Mouse (Mus musculus) left cerebral cortex, postnatal 14 days (tissue): ENCODE data around the gene Rap1gds1. TPM values are rescaled to one million over a fixed set of nuclear protein-coding genes. Genes with fewer than 3 reads are reported as not detected.

Experiments
- DNase-seq, 2 experiments: peaks; one replicate each; pipeline ENCODE4 v3.0.0; 2021 to 2022; ENCODE audit warnings: low spot score in 2 of 2, mixed read lengths in 1 of 2
- intact Hi-C: fragments of 180-260 bp; cut with DNase I; formaldehyde crosslinking; loops from one replicate; pipeline ENCODE4 v1.15.1; 2025
- total RNA-seq, 2 experiments: library from RNA; stranded (reverse); gene quantifications; 2 replicates each; pipeline ENCODE4 v1.2.3; 2021

Rap1gds1 gene
- total RNA-seq, 2 experiments from 2014 or later: 292 to 301 TPM

DNA sequence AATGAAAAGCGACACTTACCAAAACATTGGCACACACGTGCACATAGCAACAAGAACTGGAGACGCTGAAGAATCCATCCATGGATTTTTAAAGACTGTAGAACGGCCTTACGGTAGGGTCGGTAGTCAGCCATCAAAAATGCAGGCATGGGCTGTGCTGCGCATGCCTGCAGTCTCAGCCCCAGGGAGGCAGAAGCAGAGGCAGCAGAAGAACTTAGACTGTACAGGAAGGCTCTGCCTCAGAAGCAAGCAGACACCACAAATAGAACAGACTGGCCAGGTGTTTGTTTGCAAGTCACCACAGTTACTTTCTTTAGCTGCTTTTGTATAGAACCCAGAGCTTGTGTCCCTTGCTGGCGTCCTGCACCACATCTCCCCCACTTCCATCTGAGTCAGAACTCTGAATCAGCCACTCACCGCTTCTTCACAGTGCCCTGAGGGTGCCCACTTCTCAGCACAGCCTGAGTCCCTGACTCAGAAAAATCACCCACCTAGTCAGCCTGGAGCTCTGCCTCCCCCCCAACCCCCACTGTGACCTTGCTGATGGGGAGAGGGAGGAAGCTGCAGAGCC lies 174.3 kb downstream of the Rap1gds1 start:
- peak in 1 of 2 experiments; percentile 52 for DNase-seq
- intact Hi-C loops: loop anchor here (10.0 kb wide), 4 partner anchors 276 to 436 kb away; partner anchors contain the start of gene Eif4e

DNA sequence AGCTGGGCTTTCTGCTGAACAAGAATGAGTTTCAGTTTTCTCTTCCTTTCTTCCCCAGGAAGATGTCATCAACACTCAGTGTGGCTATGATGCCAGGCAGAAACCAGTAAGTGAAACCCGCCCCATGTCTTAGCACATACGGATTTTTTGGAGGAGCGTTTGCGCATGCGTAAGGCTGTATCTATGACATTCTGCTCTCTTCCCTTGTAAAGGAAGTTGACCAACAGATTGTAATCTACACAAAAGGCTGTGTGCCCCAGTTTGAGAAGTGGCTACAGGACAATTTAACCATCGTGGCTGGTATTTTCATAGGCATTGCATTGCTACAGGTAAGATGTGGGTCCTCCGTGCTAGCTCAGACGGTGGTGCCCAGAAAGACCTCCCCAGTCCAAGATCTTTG lies 176.9 kb downstream of the Rap1gds1 start:
- DNase-seq: no peak
- intact Hi-C loops: no loop called here

DNA sequence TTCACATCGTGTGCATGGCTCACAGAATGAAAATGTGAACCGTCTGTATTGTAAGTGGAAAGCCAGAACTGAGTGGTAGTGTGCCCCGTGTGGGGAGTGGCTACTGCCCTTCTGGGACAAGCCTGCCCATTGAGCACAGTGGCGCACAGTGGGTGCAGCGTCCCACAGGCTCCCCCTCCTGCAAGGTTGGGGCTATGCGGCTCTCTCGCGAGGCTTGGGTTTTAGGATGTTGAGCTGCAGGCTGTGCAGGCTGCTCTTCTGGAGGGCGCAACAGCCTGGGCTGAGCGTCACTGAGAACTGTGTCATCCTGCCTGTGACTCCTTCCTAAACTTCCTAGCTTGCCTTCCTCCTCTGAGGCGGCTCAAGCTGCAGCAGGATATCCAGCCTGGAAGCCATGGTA lies 177.5 kb downstream of the Rap1gds1 start:
- no peak for DNase-seq
- intact Hi-C loops: no loop called here

DNA sequence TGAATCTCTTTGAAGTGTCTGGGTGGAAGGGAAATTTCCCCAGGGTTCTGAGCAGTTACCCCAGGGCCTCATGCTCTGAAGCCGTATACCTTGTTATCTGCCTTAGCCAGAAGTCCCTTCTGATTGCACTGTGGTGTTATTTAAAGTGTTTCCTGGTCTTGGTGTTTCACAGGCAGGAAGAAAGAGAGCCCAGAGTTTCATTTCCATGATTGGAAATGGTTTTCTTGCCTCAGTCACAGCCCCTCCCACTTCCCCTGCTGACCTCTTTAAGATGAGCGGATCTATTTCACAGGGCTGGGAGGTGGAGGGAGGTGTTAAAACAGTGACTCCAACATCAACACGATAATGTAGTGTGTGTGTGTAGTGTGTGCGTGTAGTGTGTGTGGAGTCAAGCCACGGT lies 181.5 kb downstream of the Rap1gds1 start:
- intact Hi-C loops: no loop called here
- no peak for DNase-seq

DNA sequence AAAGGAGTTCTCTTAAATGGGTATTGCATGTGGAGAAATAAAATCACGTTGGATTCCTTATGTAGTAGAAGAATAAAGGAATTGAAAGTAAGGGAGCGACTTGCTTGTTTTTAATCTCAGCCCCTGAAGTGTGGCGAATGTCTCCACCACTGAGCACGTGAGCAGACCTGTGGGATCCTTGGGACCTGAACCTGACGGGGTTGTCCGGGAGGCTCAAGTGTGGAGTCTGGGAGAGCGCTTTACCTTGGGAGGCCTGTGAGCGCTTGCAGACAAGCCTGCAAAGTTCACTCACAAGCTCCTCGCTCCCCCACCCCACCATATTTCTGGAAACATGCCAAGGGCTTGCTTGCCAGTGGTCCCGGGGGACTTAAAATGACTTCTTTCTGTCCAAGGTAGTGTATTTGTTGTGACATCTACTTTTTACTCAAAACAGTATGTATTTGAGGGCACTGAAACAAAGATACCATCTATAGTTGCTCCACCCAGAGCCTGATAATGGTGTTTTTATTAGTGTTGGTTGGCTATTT lies 185.2 kb downstream of the Rap1gds1 start:
- DNase-seq: no peak
- intact Hi-C loops: no loop called here

DNA sequence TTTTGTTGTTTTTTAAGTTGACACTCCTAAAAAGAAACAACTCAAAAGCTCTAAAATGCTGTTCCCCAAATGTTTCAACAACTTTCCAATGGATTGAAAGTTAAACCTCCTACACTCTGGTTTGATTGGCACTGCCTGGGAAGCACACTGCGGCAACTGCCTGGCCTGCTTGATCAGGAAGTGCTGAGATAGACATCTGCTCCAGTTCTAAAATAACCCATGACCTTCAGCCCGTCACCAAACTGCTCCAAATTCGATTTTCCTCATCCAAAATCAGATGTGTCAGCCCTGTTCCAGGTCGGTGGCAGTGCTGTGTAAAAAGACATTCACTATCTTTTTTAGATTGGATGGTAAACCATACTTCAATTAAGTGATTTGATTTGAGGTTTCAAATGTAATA lies 185.8 kb downstream of the Rap1gds1 start:
- intact Hi-C loops: no loop called here
- no peak for DNase-seq

DNA sequence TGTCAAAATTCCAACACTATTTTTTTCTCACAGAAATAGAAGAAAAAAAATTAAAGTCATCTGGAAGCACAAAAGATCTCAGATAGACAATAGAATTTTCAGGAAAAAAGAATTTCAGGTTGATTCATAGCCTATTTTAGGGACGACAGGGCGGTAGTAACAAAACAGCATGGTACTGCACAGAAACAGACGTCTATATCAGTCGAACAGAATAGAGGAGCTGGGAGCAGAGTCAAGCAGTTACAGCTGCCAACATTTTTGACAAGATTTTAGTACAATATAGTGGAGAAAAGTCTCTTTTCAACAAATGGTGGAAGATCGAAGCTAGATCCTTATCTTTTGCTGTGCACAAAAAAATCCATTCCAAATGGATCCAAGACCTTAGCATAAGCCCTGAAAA lies 188.9 kb downstream of the Rap1gds1 start:
- intact Hi-C loops: no loop called here
- DNase-seq: no peak

DNA sequence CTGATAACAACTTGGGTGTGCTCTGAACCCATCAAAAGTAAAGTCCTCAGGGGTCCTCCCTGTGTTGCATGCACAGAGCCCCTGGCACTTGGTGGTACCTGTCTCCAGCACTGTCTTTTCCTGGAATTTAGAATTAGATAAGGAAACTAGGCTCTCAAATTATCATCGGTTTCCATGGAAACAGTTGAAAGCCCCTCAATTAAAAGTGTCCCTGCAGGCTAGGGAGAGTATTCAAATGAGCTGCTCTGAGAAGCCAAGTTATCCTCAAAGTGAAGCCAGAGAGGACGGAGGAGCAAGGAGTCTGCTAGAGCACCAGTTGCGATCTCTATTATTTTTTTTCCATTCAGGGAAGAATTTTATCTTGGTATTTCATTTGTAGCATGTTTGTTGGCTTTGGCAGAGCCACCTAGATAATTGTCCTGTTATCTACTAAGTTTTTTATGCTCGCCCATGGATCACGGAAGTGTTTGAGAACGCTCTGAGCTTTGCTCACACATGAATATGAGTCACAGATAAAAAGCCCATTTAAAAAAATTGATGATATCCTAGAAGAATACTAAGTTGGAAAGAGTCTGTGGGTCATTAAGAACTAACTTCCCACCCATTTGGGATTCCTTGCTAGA lies 193.2 kb downstream of the Rap1gds1 start:
- no peak for DNase-seq
- intact Hi-C loops: no loop called here

DNA sequence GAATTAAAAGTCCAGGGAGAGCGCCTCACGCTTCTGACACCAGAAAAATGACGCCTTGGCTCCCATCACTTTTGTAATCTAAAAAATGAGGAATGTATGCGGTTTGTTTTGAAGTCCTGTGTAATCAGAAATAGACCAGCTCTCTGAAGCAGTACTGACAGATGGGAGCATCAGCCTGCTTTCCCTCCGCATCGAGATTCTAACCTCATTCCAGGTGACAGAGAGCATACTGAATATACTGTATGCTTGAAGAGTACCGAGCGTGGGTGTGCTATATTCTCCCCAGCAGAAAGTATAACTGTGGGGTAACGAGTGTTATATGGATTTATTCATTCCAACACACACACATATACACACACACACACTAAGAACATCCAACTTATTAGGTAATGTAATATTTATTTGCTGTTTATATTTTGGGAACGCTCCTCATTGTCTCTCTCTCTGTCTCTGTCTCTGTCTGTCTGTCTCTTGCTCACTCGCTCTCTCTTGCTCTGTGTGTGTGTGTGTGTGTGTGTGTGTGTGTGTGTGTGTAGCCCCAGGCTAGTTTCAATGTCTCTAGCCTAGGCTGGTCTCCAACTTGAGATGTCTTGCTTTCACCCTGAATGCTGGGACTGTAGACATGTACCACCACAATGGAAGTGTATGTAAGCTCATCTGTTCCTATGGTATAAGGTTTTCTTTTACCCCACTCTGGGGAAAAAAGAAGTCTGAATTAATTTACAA lies 193.8 kb downstream of the Rap1gds1 start:
- intact Hi-C loops: no loop called here
- peak; percentile 27 to 53 for DNase-seq

DNA sequence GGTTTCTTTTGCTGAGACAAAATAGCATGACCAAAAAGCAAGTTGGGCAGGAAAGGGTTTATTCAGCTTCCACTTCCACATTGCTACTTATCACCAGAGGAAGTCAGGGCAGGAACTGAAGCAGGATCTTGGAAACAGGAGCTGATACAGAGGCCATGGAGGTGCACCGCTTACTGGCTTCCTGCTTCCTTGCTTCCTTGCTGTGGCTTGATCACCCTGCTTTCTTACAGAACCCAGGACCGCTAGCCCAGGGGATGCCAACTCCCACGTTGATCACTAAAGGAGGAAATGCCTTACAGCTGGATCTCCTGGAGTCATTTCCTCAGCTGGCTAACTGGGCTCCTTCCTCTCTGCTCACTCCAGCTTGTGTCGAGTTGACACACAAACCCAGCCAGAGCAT lies 197.3 kb downstream of the Rap1gds1 start:
- DNase-seq: no peak
- intact Hi-C loops: no loop called here

DNA sequence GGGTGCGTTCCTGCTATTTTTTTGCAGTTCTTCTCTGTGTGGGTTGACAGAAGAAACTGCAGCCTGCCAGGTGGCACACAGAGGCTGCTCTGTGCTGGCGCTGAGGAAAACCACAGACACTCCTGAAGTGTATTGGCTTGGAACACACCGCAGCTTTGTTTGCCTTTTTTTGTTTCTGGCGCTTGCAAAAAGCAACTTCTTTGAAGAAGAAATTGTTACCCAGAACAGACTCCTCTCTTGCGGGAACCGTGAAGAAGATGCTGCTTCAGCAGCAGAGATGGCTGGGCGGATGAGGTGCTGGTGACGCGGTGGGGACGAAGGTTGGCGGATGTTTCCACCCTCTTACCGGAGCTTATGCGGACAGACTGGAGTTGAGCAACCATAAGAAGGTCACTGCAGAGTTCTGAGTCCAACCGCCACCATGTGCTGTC lies 198.1 kb downstream of the Rap1gds1 start:
- peak; percentile 34 to 52 for DNase-seq
- intact Hi-C loops: no loop called here

DNA sequence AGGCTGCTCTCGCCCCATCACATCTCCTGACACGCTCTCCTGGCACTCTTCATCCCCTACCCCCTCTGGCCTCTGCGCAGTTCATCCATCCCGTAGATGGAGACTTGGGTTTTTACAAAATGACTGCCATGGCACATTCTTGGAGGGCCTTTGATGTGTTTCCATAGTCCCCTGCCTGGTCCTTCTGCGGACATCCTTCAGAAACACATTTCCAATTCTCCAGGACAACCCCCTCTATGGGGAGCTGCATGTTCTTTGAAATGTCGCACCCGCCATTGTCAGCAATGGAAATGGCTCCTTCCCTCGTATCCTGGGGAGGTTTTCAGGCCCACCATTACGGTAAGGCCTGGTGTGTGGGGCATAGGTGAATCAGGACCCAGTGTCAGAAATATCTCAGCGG lies 198.6 kb downstream of the Rap1gds1 start:
- intact Hi-C loops: no loop called here
- no peak for DNase-seq

DNA sequence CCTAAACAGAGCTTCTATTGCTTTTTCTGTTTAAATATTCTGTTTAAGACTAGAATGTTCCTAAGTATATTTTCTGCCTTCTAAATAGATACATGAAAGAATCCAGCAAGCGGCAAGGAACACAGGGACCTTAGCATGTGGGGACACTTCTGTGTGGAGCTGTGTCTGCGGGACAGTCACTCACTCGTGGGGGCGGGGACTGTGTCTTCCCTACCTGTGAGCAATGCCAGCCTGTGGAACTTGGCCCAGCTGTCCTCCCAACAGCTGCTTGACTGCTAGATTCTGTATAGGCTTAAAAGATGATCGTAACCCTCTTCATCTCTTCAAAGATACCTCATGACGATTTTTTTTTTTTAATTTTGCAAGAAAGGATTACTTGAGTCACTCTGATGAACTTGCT lies 199.1 kb downstream of the Rap1gds1 start:
- intact Hi-C loops: no loop called here
- no peak for DNase-seq

Other genes with a start within 250 kb of the Rap1gds1 start
- gene Stpg2, start 130.5 kb upstream of the Rap1gds1 start, total RNA-seq: under 1 TPM in 1 of 2 experiments, not detected in 1; 0.21 TPM